In the genomic region with DNA sequence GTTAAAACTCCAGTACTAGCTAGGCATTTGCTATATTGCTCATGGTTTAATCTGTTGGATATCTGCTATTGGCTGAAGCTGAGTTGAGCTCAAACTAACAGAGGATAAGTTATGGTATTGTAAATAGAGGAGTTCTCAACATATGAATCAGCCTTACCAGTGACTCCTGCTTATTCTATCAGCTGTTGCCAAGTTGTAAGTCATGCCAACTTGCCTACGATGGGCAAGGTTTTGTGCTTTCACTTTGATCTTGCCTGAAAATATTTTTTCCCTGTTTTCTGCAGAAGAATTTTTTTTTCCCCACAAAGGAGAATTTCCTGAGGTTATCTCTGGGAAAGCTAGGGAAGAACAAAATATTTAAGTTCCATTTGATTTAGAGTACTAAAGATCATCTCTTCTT, we compare ENCODE assay signal across 27 mouse cellular contexts. TPM values are rescaled to one million over a fixed set of nuclear protein-coding genes. Genes with fewer than 3 reads are reported as not detected.
DNase-seq lines count a peak whose midpoint lies in the region; ATAC-seq lines count a peak whose summit lies in the region.
"Had no signal": no experiment of that assay in that cellular context is flagged by ENCODE, and none has a peak within 500 bp of the region (broad histone marks: within the 10 kb centered on the region; RNA-seq: fewer than 3 reads in every experiment).

No protein-coding gene starts in this region.

- no peak overlapping the region for H3K27ac ChIP-seq in midbrain, embryonic 15.5 days
- H3K27ac ChIP-seq: embryonic facial prominence, embryonic 10.5 days; embryonic facial prominence, embryonic 13.5 days; forebrain, embryonic 12.5 days; forebrain, embryonic 15.5 days; hindbrain, embryonic 12.5 days; hindbrain, embryonic 15.5 days had no signal

- H3K9ac ChIP-seq in midbrain, embryonic 15.5 days, result no peak overlapping the region
- H3K9ac ChIP-seq: embryonic facial prominence, embryonic 13.5 days; forebrain, embryonic 12.5 days; forebrain, embryonic 15.5 days; hindbrain, embryonic 12.5 days; hindbrain, embryonic 15.5 days had no signal

- H3K36me3 ChIP-seq in midbrain, embryonic 15.5 days (replicated peaks), result no peaks in the 10 kb centered on the region
- H3K36me3 ChIP-seq: embryonic facial prominence, embryonic 10.5 days; embryonic facial prominence, embryonic 13.5 days; forebrain, embryonic 12.5 days; forebrain, embryonic 15.5 days; hindbrain, embryonic 12.5 days; hindbrain, embryonic 15.5 days had no signal

- peaks cover 3% of the 10 kb centered on the region for H3K4me1 ChIP-seq in midbrain, embryonic 15.5 days
- H3K4me1 ChIP-seq: forebrain, embryonic 12.5 days had no signal

- no peak overlapping the region for H3K4me3 ChIP-seq in midbrain, embryonic 15.5 days
- H3K4me3 ChIP-seq: embryonic facial prominence, embryonic 10.5 days; embryonic facial prominence, embryonic 13.5 days; erythroblast, embryonic 14.5 days; forebrain, embryonic 12.5 days; forebrain, embryonic 15.5 days; hindbrain, embryonic 12.5 days; hindbrain, embryonic 15.5 days had no signal

- 86% methylated on average over 1 of the region's 1 CpGs for WGBS in midbrain, embryonic 15.5 days

- DNase-seq in adrenal gland, adult 2 months, result peak; percentile 45
- DNase-seq in adrenal gland, adult 18-20 months (ENCODE audit: low spot score in 2 of 2), result no peak
- DNase-seq in NIH3T3 (ENCODE audit: low read depth), result peak; percentile 50
- peak; percentile 24 to 29 for DNase-seq in adrenal gland, postnatal 36 days
- DNase-seq in spleen, postnatal 4 days (ENCODE audit: low spot score in 2 of 2), result no peak
- DNase-seq in lung, postnatal 4 days, result no peak
- DNase-seq: cerebellum, adult 11-12 months; cerebellum, adult 8-10 months; cerebellum, postnatal 10 days; cerebellum, postnatal 36 days; embryo, embryonic 11 days; gastrocnemius, postnatal 10 days; gastrocnemius, postnatal 36 days; heart, adult 11 months had no signal

- ATAC-seq in midbrain, embryonic 15.5 days (replicated peaks), result no peak
- ATAC-seq: activated CD4-positive, CD25-positive, alpha-beta regulatory T cell, adult 4 months; CD4-positive, CD25-positive, alpha-beta regulatory T cell, adult 4 months; forebrain, embryonic 15.5 days; intestine, postnatal 0 days had no signal

- no peaks in the 10 kb centered on the region for H3K27me3 ChIP-seq in midbrain, embryonic 15.5 days (replicated peaks)
- H3K27me3 ChIP-seq: embryonic facial prominence, embryonic 13.5 days; forebrain, embryonic 12.5 days; forebrain, embryonic 15.5 days; hindbrain, embryonic 12.5 days had no signal

- H3K4me2 ChIP-seq in midbrain, embryonic 15.5 days, result no peak overlapping the region
- H3K4me2 ChIP-seq: embryonic facial prominence, embryonic 13.5 days; forebrain, embryonic 12.5 days; forebrain, embryonic 15.5 days; heart, embryonic 11.5 days; hindbrain, embryonic 12.5 days; hindbrain, embryonic 15.5 days had no signal

- H3K9me3 ChIP-seq in midbrain, embryonic 15.5 days, result no peaks in the 10 kb centered on the region
- H3K9me3 ChIP-seq: embryonic facial prominence, embryonic 10.5 days; embryonic facial prominence, embryonic 13.5 days; forebrain, embryonic 12.5 days; forebrain, embryonic 15.5 days; hindbrain, embryonic 12.5 days; hindbrain, embryonic 15.5 days had no signal

RNA-seq across cellular contexts. Expression of a gene that starts 5.4 kb away (rescaled TPM):
- total RNA-seq in adrenal gland, adult 2 months (2021), result 10 to 100 TPM; 10.6 to 13.2 TPM
- polyA plus RNA-seq in adrenal gland, adult 2 months (2012; rRNA removed), result 0.97 and 1.1 TPM in 2 replicates
- total RNA-seq in adrenal gland, adult 18-20 months (2021), result 1 to 10 TPM; 6.1 to 9.1 TPM
- total RNA-seq in adrenal gland, postnatal 36 days (2021), result 10 to 100 TPM; 10.6 to 11.8 TPM
- 3.6 and 4.8 TPM in 2 replicates for polyA plus RNA-seq in midbrain, embryonic 15.5 days (2015; fragmentation: Nextera tagmentation; extraction: Ambion mirVana)
- total RNA-seq: MEL had no signal
- polyA plus RNA-seq: activated CD4-positive, CD25-positive, alpha-beta regulatory T cell, adult 4 months; CD4-positive, CD25-positive, alpha-beta regulatory T cell, adult 4 months; erythroblast, embryonic 14.5 days had no signal

Comparison
In these comparisons a context has a peak if more than half of its experiments do, and no peak if none do; other contexts are left out.
1. DNase-seq: peak in adrenal gland, adult 2 months (single experiment), NIH3T3 (single experiment) and adrenal gland, postnatal 36 days (2 of 2); none in adrenal gland, adult 18-20 months (0 of 2), spleen, postnatal 4 days (0 of 2) and lung, postnatal 4 days (0 of 2).